Mouse (Mus musculus) lung, adult 2 months (tissue): ENCODE results near the gene Lrrc23. TPM values are rescaled to one million over a fixed set of nuclear protein-coding genes. Genes with fewer than 3 reads are reported as not detected.

ENCODE experiments used
- DNase-seq: peaks from one replicate; pipeline ENCODE4 v3.0.0; 2022
- H3K4me1 ChIP-seq: fragments of 200-500 bp; 2 replicates; pipeline ENCODE4 v1.6.1; 2011; ENCODE audit warnings: low read length; ENCODE audit not compliant: control insufficient read depth, insufficient read depth
- H3K4me3 ChIP-seq: fragments of 200-500 bp; replicated peaks from 2 replicates; pipeline ENCODE3; 2011; ENCODE audit warnings: low read depth, mild to moderate bottlenecking, control low read depth, low read length; ENCODE audit errors: extremely low read depth
- CTCF ChIP-seq: fragments of 200-500 bp; IDR thresholded peaks from 2 replicates; pipeline ENCODE4 v1.5.1; 2011; ENCODE audit warnings: mild to moderate bottlenecking, low read length, control low read depth; ENCODE audit not compliant: insufficient read depth
- POLR2A ChIP-seq: fragments of 200-500 bp; IDR thresholded peaks from 2 replicates; pipeline ENCODE4 v1.6.1; 2011; ENCODE audit warnings: low read depth, mild to moderate bottlenecking, control low read depth, low read length, borderline replicate concordance; ENCODE audit errors: extremely low read depth
- WGBS: fragments of 180-500 bp; shearing (Covaris S2); methylation state at CpG from one replicate; pipeline ENCODE4 v1.1.7; 2018; 5-methylcytosine and 5-hydroxymethylcytosine counted together
- polyA plus RNA-seq: library from polyadenylated mRNA; depleted of rRNA; stranded (reverse); fragments of >200 nt; gene quantifications from 2 replicates; pipeline ENCODE4 v1.2.3, GENCODE M21; 2012

Gene Lrrc23
- polyA plus RNA-seq, 1 experiment, result 35.8 TPM

- under 1% methylated on average over 49 of the region's 54 CpGs for WGBS
- no peak for TF ChIP-seq CTCF
- peak; percentile 32; the same call in 1 of the 2 replicates for TF ChIP-seq POLR2A
- H3K4me3 ChIP-seq, result peak overlapping the region; percentile 50
- peak; percentile 82 for DNase-seq
- H3K4me1 ChIP-seq, result peaks cover 12% of the 10 kb centered on the region; the same call in 1 of the 2 replicates
Observed at GRCm38 (mm10) chr6:124756652-124757350, 22.7 kb downstream of the Lrrc23 start.

- DNase-seq, result peak; percentile 72
- TF ChIP-seq POLR2A (no peak), CTCF (no peak)
- 1% methylated on average over 91 of the region's 100 CpGs for WGBS
- Histone ChIP-seq H3K4me3 (peak within 1 kb of the TSS; percentile 50), H3K4me1 (peaks cover 12% of the 10 kb centered on the region; the same call in 1 of the 2 replicates)
Observed at GRCm38 (mm10) chr6:124755831-124756595, 23.5 kb downstream of the Lrrc23 start, which contains the start of the genes Gm45234 and Atn1. Gm45234 (minus strand) TSS chr6:124756021. Atn1 (minus strand) TSS chr6:124756524.

- 11% methylated on average over 3 of the region's 3 CpGs for WGBS
- no peak for DNase-seq
- H3K4me1 ChIP-seq, result peaks cover 12% of the 10 kb centered on the region; the same call in 1 of the 2 replicates
- TF ChIP-seq CTCF, result no peak
- no peak for TF ChIP-seq POLR2A
- H3K4me3 ChIP-seq, result peak overlapping the region; percentile 50
Observed at GRCm38 (mm10) chr6:124755306-124755705, 24.2 kb downstream of the Lrrc23 start.

- WGBS, result 62% methylated on average over 2 of the region's 2 CpGs
- Histone ChIP-seq H3K4me3 (no peak overlapping the region), H3K4me1 (peaks cover 12% of the 10 kb centered on the region; the same call in 1 of the 2 replicates)
- no peak for TF ChIP-seq CTCF
- no peak for TF ChIP-seq POLR2A
- DNase-seq, result no peak
Observed at GRCm38 (mm10) chr6:124753861-124754260, 25.7 kb downstream of the Lrrc23 start.

GRCm38 (mm10) chr6:124750405-124750804 is 29.1 kb downstream of the Lrrc23 start:
- 52% methylated on average over 8 of the region's 8 CpGs for WGBS
- Histone ChIP-seq H3K4me1 (peaks cover 10% of the 10 kb centered on the region), H3K4me3 (no peak overlapping the region)
- DNase-seq, result no peak
- TF ChIP-seq CTCF, result no peak
- no peak for TF ChIP-seq POLR2A

GRCm38 (mm10) chr6:124746654-124747632 is 32.6 kb downstream of the Lrrc23 start:
- 88% methylated on average over 7 of the region's 7 CpGs for WGBS
- H3K4me3 ChIP-seq, result no peak overlapping the region
- TF ChIP-seq POLR2A, result no peak
- TF ChIP-seq CTCF, result no peak

GRCm38 (mm10) chr6:124746296-124746605 is 33.3 kb downstream of the Lrrc23 start:
- Histone ChIP-seq H3K4me1 (peaks cover 8% of the 10 kb centered on the region), H3K4me3 (peak overlapping the region; percentile 70)
- no peak for DNase-seq
- WGBS, result 36% methylated on average over 8 of the region's 8 CpGs
- TF ChIP-seq POLR2A, result 0 out of 2 replicates have a peak, but pooled peaks have one; percentile 7
- TF ChIP-seq CTCF, result no peak

More at GRCm38 (mm10) chr6:124746654-124747632, 32.6 kb downstream of the Lrrc23 start:
- DNase-seq, result no peak
- peaks cover 6% of the 10 kb centered on the region; the same call in 1 of the 2 replicates for H3K4me1 ChIP-seq

- Histone ChIP-seq H3K4me1 (peaks cover 8% of the 10 kb centered on the region), H3K4me3 (peak overlapping the region; percentile 70)
- TF ChIP-seq POLR2A, result peak; percentile 50; the same call in 1 of the 2 replicates
- peak; percentile 55 for TF ChIP-seq CTCF
- DNase-seq, result peak; percentile 92
- WGBS, result 7% methylated on average over 79 of the region's 85 CpGs
Observed at GRCm38 (mm10) chr6:124745490-124746295, 33.8 kb downstream of the Lrrc23 start.
